In genomic region chr4:32430136-32430535, GRCm38 (mm10) we compare ENCODE assay signal across 11 mouse cellular contexts.
DNase-seq lines count a peak whose midpoint lies in the region; ATAC-seq and TF ChIP-seq lines count a peak whose summit lies in the region.
"Had no signal": no experiment of that assay in that cellular context is flagged by ENCODE, and none has a peak within 500 bp of the region (broad histone marks: within the 10 kb centered on the region; RNA-seq: fewer than 3 reads in every experiment).

No protein-coding gene starts in this region.

- H3K9me3 ChIP-seq in hindbrain, embryonic 11.5 days (ENCODE audit: control insufficient read depth, low read length), result no peaks in the 10 kb centered on the region
- no peaks in the 10 kb centered on the region for H3K9me3 ChIP-seq in neural tube, embryonic 12.5 days
- H3K9me3 ChIP-seq: kidney, embryonic 15.5 days had no signal

- TF ChIP-seq CTCF in layer of hippocampus, adult 2 months (conservative IDR thresholded peaks at IDR 0.05), result no peak

- H3K4me3 ChIP-seq in layer of hippocampus, adult 2 months, result no peak overlapping the region
- no peak overlapping the region for H3K4me3 ChIP-seq in hindbrain, embryonic 11.5 days (ENCODE audit: low read depth, low read length)
- no peak overlapping the region for H3K4me3 ChIP-seq in neural tube, embryonic 12.5 days
- H3K4me3 ChIP-seq: kidney, embryonic 15.5 days had no signal

- H3K36me3 ChIP-seq in hindbrain, embryonic 11.5 days (ENCODE audit: control insufficient read depth, insufficient read depth, low read length), result no peaks in the 10 kb centered on the region
- H3K36me3 ChIP-seq in neural tube, embryonic 12.5 days, result no peaks in the 10 kb centered on the region
- H3K36me3 ChIP-seq: kidney, embryonic 15.5 days had no signal

- H3K27me3 ChIP-seq in hindbrain, embryonic 11.5 days (ENCODE audit: control insufficient read depth, insufficient read depth, low read length), result no peaks in the 10 kb centered on the region
- H3K27me3 ChIP-seq in neural tube, embryonic 12.5 days (replicated peaks), result no peaks in the 10 kb centered on the region
- H3K27me3 ChIP-seq: kidney, embryonic 15.5 days had no signal

- intact Hi-C loops in heart, postnatal 25 days (cut with DNase I), result no loop called here

- peaks cover 19% of the 10 kb centered on the region for H3K4me1 ChIP-seq in hindbrain, embryonic 11.5 days (replicated peaks; ENCODE audit: control insufficient read depth, insufficient read depth, low read length)
- H3K4me1 ChIP-seq in neural tube, embryonic 12.5 days, result peaks cover 73% of the 10 kb centered on the region

- no peak for ATAC-seq in hindbrain, embryonic 11.5 days (ENCODE audit: low FRiP score)
- no peak for ATAC-seq in neural tube, embryonic 12.5 days (ENCODE audit: low FRiP score, low read depth)

- DNase-seq in heart, adult 11 months, result peak; percentile 63
- no peak for DNase-seq in heart, postnatal 25 days (ENCODE audit: low spot score)
- DNase-seq in layer of hippocampus, adult 2 months (ENCODE audit: low spot score in 2 of 2), result no peak
- no peak for DNase-seq in layer of hippocampus, postnatal 10 days (ENCODE audit: low spot score in 2 of 2)
- no peak for DNase-seq in hindbrain, embryonic 11.5 days (ENCODE audit: low spot score)
- no peak for DNase-seq in kidney, adult 8-10 months
- DNase-seq: adrenal gland, postnatal 10 days; B cell, adult 2 months; retina, postnatal 1 day had no signal

- H3K9ac ChIP-seq in hindbrain, embryonic 11.5 days (ENCODE audit: low read depth, low read length), result no peak overlapping the region
- no peak overlapping the region for H3K9ac ChIP-seq in neural tube, embryonic 12.5 days
- H3K9ac ChIP-seq: kidney, embryonic 15.5 days had no signal

- peak overlapping the region; percentile 53 for H3K27ac ChIP-seq in layer of hippocampus, adult 2 months
- peak overlapping the region; percentile 71 for H3K27ac ChIP-seq in hindbrain, embryonic 11.5 days (ENCODE audit: low read depth, low read length)
- no peak overlapping the region for H3K27ac ChIP-seq in neural tube, embryonic 12.5 days
- H3K27ac ChIP-seq: kidney, embryonic 15.5 days had no signal

- 78% methylated on average over 11 of the region's 11 CpGs for WGBS in hindbrain, embryonic 11.5 days
- WGBS in neural tube, embryonic 12.5 days, result 84% methylated on average over 11 of the region's 11 CpGs

- no peak overlapping the region for H3K4me2 ChIP-seq in hindbrain, embryonic 11.5 days (replicated peaks; ENCODE audit: low read depth, low read length)
- H3K4me2 ChIP-seq in neural tube, embryonic 12.5 days (replicated peaks), result peak overlapping the region; percentile 27; the same call in 1 of the 2 replicates
- H3K4me2 ChIP-seq: kidney, embryonic 15.5 days had no signal
